Comparison of ENCODE assay signal across 12 mouse cellular contexts in genomic region chr13:119638449-119638848, GRCm38 (mm10). TPM values are rescaled to one million over a fixed set of nuclear protein-coding genes. Genes with fewer than 3 reads are reported as not detected.
"Had no signal": no experiment of that assay in that cellular context is flagged by ENCODE, and none has a peak within 500 bp of the region (broad histone marks: within the 10 kb centered on the region; RNA-seq: fewer than 3 reads in every experiment).

No protein-coding gene starts in this region.

- H3K4me1 ChIP-seq: hindbrain, embryonic 15.5 days; limb, embryonic 13.5 days; midbrain, embryonic 13.5 days had no signal

- H3K9ac ChIP-seq: hindbrain, embryonic 15.5 days; limb, embryonic 13.5 days; liver, embryonic 14.5 days; midbrain, embryonic 13.5 days had no signal

- H3K4me3 ChIP-seq: hindbrain, embryonic 15.5 days; limb, embryonic 13.5 days; midbrain, embryonic 13.5 days had no signal

- H3K36me3 ChIP-seq: hindbrain, embryonic 15.5 days; limb, embryonic 13.5 days; midbrain, embryonic 13.5 days had no signal

- H3K9me3 ChIP-seq: hindbrain, embryonic 15.5 days; limb, embryonic 13.5 days; midbrain, embryonic 13.5 days had no signal

- H3K27ac ChIP-seq: hindbrain, embryonic 15.5 days; limb, embryonic 13.5 days; liver, embryonic 14.5 days; midbrain, embryonic 13.5 days had no signal

- DNase-seq: left cerebral cortex, postnatal 4 days; lung, adult 18-20 months; lung, postnatal 36 days; right cerebral cortex, adult 18-20 months; thymus, adult 18-20 months; thymus, postnatal 25 days had no signal

- H3K27me3 ChIP-seq: limb, embryonic 13.5 days; midbrain, embryonic 13.5 days had no signal

- ATAC-seq: intestine, embryonic 16.5 days; midbrain, embryonic 13.5 days had no signal

- H3K4me2 ChIP-seq: hindbrain, embryonic 15.5 days; limb, embryonic 13.5 days; midbrain, embryonic 13.5 days had no signal

RNA-seq across cellular contexts. Expression of gene Ccl28, which starts 14.8 kb away (rescaled TPM):
- polyA plus RNA-seq: liver, adult 2 months had no signal
